Mouse (Mus musculus): Measurements from ENCODE around the gene Rc3h1. TPM values are rescaled to one million over a fixed set of nuclear protein-coding genes. Genes with fewer than 3 reads are reported as not detected.

Rc3h1 gene
- polyA plus RNA-seq, 1 experiment from 2014 or later = 7.4 TPM

- no peak overlapping the region for H3K4me3 ChIP-seq (replicated peaks)
- no peaks in the 10 kb centered on the region for H3K4me1 ChIP-seq
- no peak overlapping the region for H3K27ac ChIP-seq
- H3K9ac ChIP-seq = no peak overlapping the region
- no peaks in the 10 kb centered on the region for H3K9me3 ChIP-seq (replicated peaks)
- no peak for ATAC-seq (replicated peaks; ENCODE audit: low FRiP score)
- peaks cover 29% of the 10 kb centered on the region for H3K36me3 ChIP-seq
- 38% methylated on average over 3 of the region's 3 CpGs for WGBS
- no peak overlapping the region for H3K4me2 ChIP-seq
- no peaks in the 10 kb centered on the region for H3K27me3 ChIP-seq
These were observed 99.3 kb downstream of the Rc3h1 start for GRCm38 (mm10) chr1:161005526-161005925.

DNA sequence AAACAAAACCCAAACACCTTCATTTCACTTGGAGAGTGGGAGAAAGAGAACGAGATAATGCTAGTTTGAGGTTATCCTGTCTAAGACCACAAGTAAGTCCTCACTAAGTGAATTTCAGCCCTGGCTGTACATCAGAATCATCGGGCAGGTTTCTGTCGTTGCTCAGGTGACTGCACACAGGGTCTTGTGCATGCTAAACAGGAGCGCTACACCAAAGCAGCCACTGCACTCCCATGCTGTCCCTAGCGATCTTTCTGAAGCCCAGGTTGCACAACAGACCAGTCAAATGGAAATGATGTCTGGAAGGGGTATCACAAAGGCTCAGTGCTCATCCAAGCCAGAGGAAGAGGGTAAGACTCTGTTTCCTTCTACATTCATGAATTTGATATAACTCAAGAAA lies 100.3 kb downstream of the Rc3h1 start:
- Histone ChIP-seq H3K27me3 (no peaks in the 10 kb centered on the region), H3K36me3 (peaks cover 29% of the 10 kb centered on the region), H3K9me3 (replicated peaks) (no peaks in the 10 kb centered on the region), H3K9ac (no peak overlapping the region), H3K4me3 (replicated peaks) (no peak overlapping the region), H3K27ac (no peak overlapping the region), H3K4me2 (no peak overlapping the region), H3K4me1 (no peaks in the 10 kb centered on the region)
- ATAC-seq (replicated peaks; ENCODE audit: low FRiP score) = no peak
- WGBS = 84% methylated on average over 5 of the region's 5 CpGs

DNA sequence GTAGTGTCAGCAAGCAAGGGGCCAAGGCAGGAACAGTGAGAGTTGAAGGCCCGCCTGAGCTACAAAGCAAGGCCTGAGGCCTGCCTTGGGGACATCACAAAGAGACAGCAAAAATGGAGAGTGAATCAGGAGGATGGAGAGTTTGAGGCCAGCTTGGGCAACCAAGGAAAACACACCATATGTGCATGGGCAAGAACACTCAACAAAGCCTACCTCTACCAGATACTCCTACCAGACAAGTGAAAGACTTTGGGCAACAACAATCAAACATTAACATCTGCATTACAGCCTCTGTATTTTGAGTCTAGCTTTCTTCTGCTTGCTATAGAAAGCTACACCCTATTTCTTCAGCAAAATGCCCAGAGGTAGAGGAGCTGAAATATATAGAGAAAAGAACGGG lies 101.8 kb downstream of the Rc3h1 start:
- H3K36me3 ChIP-seq = peaks cover 42% of the 10 kb centered on the region
- no peak for ATAC-seq (replicated peaks; ENCODE audit: low FRiP score)
- H3K27ac ChIP-seq = no peak overlapping the region
- no peak overlapping the region for H3K9ac ChIP-seq
- no peaks in the 10 kb centered on the region for H3K9me3 ChIP-seq (replicated peaks)
- 92% methylated on average over 2 of the region's 2 CpGs for WGBS
- H3K4me3 ChIP-seq (replicated peaks) = no peak overlapping the region
- no peak overlapping the region for H3K4me2 ChIP-seq
- no peaks in the 10 kb centered on the region for H3K27me3 ChIP-seq
- no peaks in the 10 kb centered on the region for H3K4me1 ChIP-seq

DNA sequence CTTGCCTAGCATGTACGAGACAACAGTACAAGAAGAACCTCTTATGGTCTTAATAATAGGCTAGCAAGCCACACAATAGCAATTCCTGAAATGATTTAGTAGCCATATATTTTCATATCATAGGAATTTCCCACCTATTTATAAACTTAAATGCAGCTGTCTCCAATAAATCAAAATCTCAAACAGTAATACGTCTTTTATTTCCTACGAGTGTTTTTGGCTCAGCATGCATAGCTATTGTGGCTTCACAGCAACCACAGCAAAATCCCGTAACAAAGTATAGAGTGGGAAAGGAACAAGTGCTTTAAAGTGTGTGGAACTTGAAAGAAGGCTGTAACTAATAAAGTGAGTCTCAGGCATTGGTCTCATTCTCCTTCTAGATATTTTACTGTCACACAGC lies 104.2 kb downstream of the Rc3h1 start:
- Histone ChIP-seq H3K4me2 (no peak overlapping the region), H3K9ac (no peak overlapping the region), H3K4me3 (replicated peaks) (no peak overlapping the region), H3K27me3 (no peaks in the 10 kb centered on the region), H3K4me1 (no peaks in the 10 kb centered on the region), H3K27ac (no peak overlapping the region), H3K9me3 (replicated peaks) (no peaks in the 10 kb centered on the region), H3K36me3 (peaks cover 43% of the 10 kb centered on the region)
- WGBS = 61% methylated on average over 4 of the region's 4 CpGs
- ATAC-seq (replicated peaks; ENCODE audit: low FRiP score) = no peak

- Histone ChIP-seq H3K4me1 (no peaks in the 10 kb centered on the region), H3K4me3 (replicated peaks) (no peak overlapping the region), H3K27me3 (no peaks in the 10 kb centered on the region), H3K9ac (no peak overlapping the region), H3K27ac (no peak overlapping the region), H3K9me3 (replicated peaks) (no peaks in the 10 kb centered on the region), H3K36me3 (peaks cover 60% of the 10 kb centered on the region), H3K4me2 (no peak overlapping the region)
- WGBS = 91% methylated on average over 2 of the region's 2 CpGs
- no peak for ATAC-seq (replicated peaks; ENCODE audit: low FRiP score)
These were observed 110.2 kb downstream of the Rc3h1 start for GRCm38 (mm10) chr1:161016378-161016777.

DNA sequence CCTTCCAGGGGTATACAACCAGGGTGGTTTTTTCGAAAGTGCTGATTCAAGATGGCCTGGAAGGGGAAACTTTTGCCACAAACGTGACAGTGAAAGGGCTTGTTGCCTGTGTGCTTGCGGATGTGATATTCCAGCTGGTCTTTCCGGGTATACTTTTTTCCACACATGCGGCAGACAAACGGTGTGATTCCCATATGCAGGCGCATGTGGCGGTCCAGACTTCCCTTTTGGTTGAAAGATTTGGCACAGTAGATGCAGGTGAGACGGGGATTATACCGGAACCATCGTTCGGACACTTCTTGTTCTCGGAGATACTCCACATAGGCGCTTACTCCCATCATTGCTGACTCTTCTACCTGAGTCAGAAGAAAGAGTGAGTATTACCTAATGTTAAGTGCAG lies 113.8 kb downstream of the Rc3h1 start:
- no peak overlapping the region for H3K4me2 ChIP-seq
- no peaks in the 10 kb centered on the region for H3K27me3 ChIP-seq
- 95% methylated on average over 14 of the region's 14 CpGs for WGBS
- H3K4me1 ChIP-seq = no peaks in the 10 kb centered on the region
- H3K4me3 ChIP-seq (replicated peaks) = no peak overlapping the region
- peaks cover 39% of the 10 kb centered on the region for H3K36me3 ChIP-seq
- no peaks in the 10 kb centered on the region for H3K9me3 ChIP-seq (replicated peaks)
- no peak for ATAC-seq (replicated peaks; ENCODE audit: low FRiP score)
- no peak overlapping the region for H3K27ac ChIP-seq
- H3K9ac ChIP-seq = no peak overlapping the region

Other genes with a start within 250 kb of the Rc3h1 start
- 10.1 and 10.8 TPM in 2 replicates for gene Rabgap1l, start 113.2 kb upstream of the Rc3h1 start, polyA plus RNA-seq (2015; fragmentation: Nextera tagmentation; extraction: Ambion mirVana)
- gene Serpinc1, start 72.2 kb downstream of the Rc3h1 start, polyA plus RNA-seq (2015; fragmentation: Nextera tagmentation; extraction: Ambion mirVana) = 3.1 and 6.8 TPM in 2 replicates
- gene Zbtb37, start 128.4 kb downstream of the Rc3h1 start, polyA plus RNA-seq (2015; fragmentation: Nextera tagmentation; extraction: Ambion mirVana) = 7.8 and 8.3 TPM in 2 replicates
- 35.7 and 38.1 TPM in 2 replicates for gene Dars2, start 164.2 kb downstream of the Rc3h1 start, polyA plus RNA-seq (2015; fragmentation: Nextera tagmentation; extraction: Ambion mirVana)
- 30.5 and 30.9 TPM in 2 replicates for gene Cenpl, start 164.3 kb downstream of the Rc3h1 start, polyA plus RNA-seq (2015; fragmentation: Nextera tagmentation; extraction: Ambion mirVana)
- gene Klhl20, start 225.1 kb downstream of the Rc3h1 start, polyA plus RNA-seq (2015; fragmentation: Nextera tagmentation; extraction: Ambion mirVana) = 15.7 and 17.4 TPM in 2 replicates
- gene Ankrd45, start 236.3 kb downstream of the Rc3h1 start, polyA plus RNA-seq (2015; fragmentation: Nextera tagmentation; extraction: Ambion mirVana) = 5.1 and 5.5 TPM in 2 replicates

All from kidney, embryonic 15.5 days (tissue).